Mouse (Mus musculus) E14TG2a.4 (cell line): ENCODE results near the gene Mars2.

Experiments used
- H3K27me3 ChIP-seq: 2 replicates; pipeline ENCODE4 v1.6.1; 2014; ENCODE audit warnings: low read length, control low read depth; ENCODE audit not compliant: insufficient read depth
- H3K36me3 ChIP-seq: 2 replicates; pipeline ENCODE4 v1.6.1; 2014; ENCODE audit warnings: low read length, control low read depth; ENCODE audit not compliant: insufficient read depth
- H3K4me1 ChIP-seq: replicated peaks from 2 replicates; pipeline ENCODE4 v1.6.1; 2014; ENCODE audit warnings: low read depth, low read length, control low read depth
- H3K4me3 ChIP-seq: replicated peaks from 2 replicates; pipeline ENCODE4 v1.5.1; 2014; ENCODE audit warnings: mild to moderate bottlenecking, low read length
- H3K9me3 ChIP-seq: 2 replicates; pipeline ENCODE4 v1.6.1; 2014; ENCODE audit warnings: low read length, control low read depth
- CTCF ChIP-seq: conservative IDR thresholded peaks from 2 replicates; pipeline ENCODE4 v1.5.1; 2014; ENCODE audit warnings: low read length
- NANOG ChIP-seq: IDR thresholded peaks from 2 replicates; pipeline ENCODE4 v1.6.1; 2014; ENCODE audit warnings: borderline replicate concordance, low read length, mixed read lengths
- POU5F1 ChIP-seq: IDR thresholded peaks from 2 replicates; pipeline ENCODE4 v1.6.1; 2014; ENCODE audit warnings: low read length, borderline replicate concordance

Gene Mars2

GRCm38 (mm10) chr1:55201850-55202752 is 34.9 kb upstream of the Mars2 start:
- TF ChIP-seq POU5F1 (no peak), NANOG (no peak), CTCF (no peak)
- H3K9me3 ChIP-seq: no peaks in the 10 kb centered on the region
- 0 out of 2 replicates have a peak overlapping the region, but pooled peaks have one; percentile 8 for H3K4me3 ChIP-seq
- H3K27me3 ChIP-seq: peaks cover 5% of the 10 kb centered on the region; the same call in 1 of the 2 replicates
- H3K36me3 ChIP-seq: no peaks in the 10 kb centered on the region
- H3K4me1 ChIP-seq: peaks cover 67% of the 10 kb centered on the region

GRCm38 (mm10) chr1:55205808-55206327 is 31.1 kb upstream of the Mars2 start:
- TF ChIP-seq CTCF: no peak
- peak; percentile 77; the same call in 1 of the 2 replicates for TF ChIP-seq NANOG
- H3K4me3 ChIP-seq: no peak overlapping the region
- no peaks in the 10 kb centered on the region for H3K9me3 ChIP-seq
- peaks cover 10% of the 10 kb centered on the region; the same call in 1 of the 2 replicates for H3K27me3 ChIP-seq
- H3K36me3 ChIP-seq: no peaks in the 10 kb centered on the region
- peaks cover 57% of the 10 kb centered on the region for H3K4me1 ChIP-seq

GRCm38 (mm10) chr1:55207561-55207960 is 29.4 kb upstream of the Mars2 start:
- Histone ChIP-seq H3K9me3 (no peaks in the 10 kb centered on the region), H3K36me3 (no peaks in the 10 kb centered on the region), H3K27me3 (peaks cover 9% of the 10 kb centered on the region; the same call in 1 of the 2 replicates), H3K4me1 (peaks cover 59% of the 10 kb centered on the region), H3K4me3 (no peak overlapping the region)
- TF ChIP-seq NANOG (no peak), POU5F1 (no peak), CTCF (no peak)

GRCm38 (mm10) chr1:55208500-55209140 is 28.4 kb upstream of the Mars2 start:
- H3K4me3 ChIP-seq: no peak overlapping the region

GRCm38 (mm10) chr1:55210202-55210965 is 26.6 kb upstream of the Mars2 start:
- TF ChIP-seq NANOG (no peak), POU5F1 (no peak), CTCF (no peak)
- H3K4me1 ChIP-seq: peaks cover 58% of the 10 kb centered on the region
- H3K27me3 ChIP-seq: peaks cover 9% of the 10 kb centered on the region; the same call in 1 of the 2 replicates
- no peaks in the 10 kb centered on the region for H3K36me3 ChIP-seq
- 0 out of 2 replicates have a peak overlapping the region, but pooled peaks have one; percentile 29 for H3K4me3 ChIP-seq
- H3K9me3 ChIP-seq: no peaks in the 10 kb centered on the region

More at GRCm38 (mm10) chr1:55208500-55209140, 28.4 kb upstream of the Mars2 start:
- H3K36me3 ChIP-seq: no peaks in the 10 kb centered on the region
- TF ChIP-seq CTCF (no peak), NANOG (no peak), POU5F1 (no peak)
- H3K27me3 ChIP-seq: peaks cover 9% of the 10 kb centered on the region; the same call in 1 of the 2 replicates
- no peaks in the 10 kb centered on the region for H3K9me3 ChIP-seq
- peaks cover 64% of the 10 kb centered on the region for H3K4me1 ChIP-seq

- TF ChIP-seq CTCF (no peak), POU5F1 (no peak), NANOG (no peak)
- 0 out of 2 replicates have a peak overlapping the region, but pooled peaks have one; percentile 29 for H3K4me3 ChIP-seq
- H3K36me3 ChIP-seq: no peaks in the 10 kb centered on the region
- peaks cover 56% of the 10 kb centered on the region for H3K4me1 ChIP-seq
- peaks cover 9% of the 10 kb centered on the region; the same call in 1 of the 2 replicates for H3K27me3 ChIP-seq
- no peaks in the 10 kb centered on the region for H3K9me3 ChIP-seq
Observed at GRCm38 (mm10) chr1:55211081-55211480, 25.9 kb upstream of the Mars2 start.

GRCm38 (mm10) chr1:55212771-55213170 is 24.2 kb upstream of the Mars2 start:
- TF ChIP-seq POU5F1: no peak
- Histone ChIP-seq H3K36me3 (no peaks in the 10 kb centered on the region), H3K9me3 (no peaks in the 10 kb centered on the region), H3K4me3 (no peak overlapping the region), H3K27me3 (peaks cover 4% of the 10 kb centered on the region; the same call in 1 of the 2 replicates), H3K4me1 (peaks cover 51% of the 10 kb centered on the region)

GRCm38 (mm10) chr1:55213475-55213874 is 23.5 kb upstream of the Mars2 start:
- H3K27me3 ChIP-seq: peaks cover 4% of the 10 kb centered on the region; the same call in 1 of the 2 replicates
- H3K9me3 ChIP-seq: no peaks in the 10 kb centered on the region
- no peaks in the 10 kb centered on the region for H3K36me3 ChIP-seq
- H3K4me1 ChIP-seq: peaks cover 51% of the 10 kb centered on the region
- TF ChIP-seq POU5F1: no peak
- no peak for TF ChIP-seq NANOG
- no peak for TF ChIP-seq CTCF
- H3K4me3 ChIP-seq: no peak overlapping the region
